ENCODE assay signal across 21 mouse cellular contexts in genomic region chr13:99069767-99070166, GRCm38 (mm10).
DNase-seq lines count a peak whose midpoint lies in the region; ATAC-seq and TF ChIP-seq lines count a peak whose summit lies in the region.
"Had no signal": no experiment of that assay in that cellular context is flagged by ENCODE, and none has a peak within 500 bp of the region (broad histone marks: within the 10 kb centered on the region; RNA-seq: fewer than 3 reads in every experiment).

No protein-coding gene starts in this region.

- no peak overlapping the region for H3K27ac ChIP-seq in hindbrain, postnatal 0 days
- no peak overlapping the region for H3K27ac ChIP-seq in hindbrain, embryonic 14.5 days
- 0 out of 2 replicates have a peak overlapping the region, but pooled peaks have one; percentile 23 for H3K27ac ChIP-seq in neural tube, embryonic 13.5 days (replicated peaks)
- peak overlapping the region; percentile 69 for H3K27ac ChIP-seq in olfactory bulb, adult 2 months (ENCODE audit: insufficient read depth, low read depth, low read length)
- H3K27ac ChIP-seq: embryonic facial prominence, embryonic 15.5 days; layer of hippocampus, adult 2 months; liver, embryonic 13.5 days; midbrain, embryonic 12.5 days had no signal

- no peak overlapping the region for H3K9ac ChIP-seq in hindbrain, postnatal 0 days (replicated peaks; ENCODE audit: low read length)
- no peak overlapping the region for H3K9ac ChIP-seq in hindbrain, embryonic 14.5 days
- H3K9ac ChIP-seq in neural tube, embryonic 13.5 days = no peak overlapping the region
- H3K9ac ChIP-seq: embryonic facial prominence, embryonic 15.5 days; liver, embryonic 13.5 days; midbrain, embryonic 12.5 days had no signal

- H3K36me3 ChIP-seq in hindbrain, postnatal 0 days (ENCODE audit: insufficient read depth, low read length) = no peaks in the 10 kb centered on the region
- H3K36me3 ChIP-seq in hindbrain, embryonic 14.5 days (replicated peaks; ENCODE audit: control insufficient read depth, insufficient read depth) = no peaks in the 10 kb centered on the region
- H3K36me3 ChIP-seq in neural tube, embryonic 13.5 days = no peaks in the 10 kb centered on the region
- H3K36me3 ChIP-seq: embryonic facial prominence, embryonic 15.5 days; liver, embryonic 13.5 days; midbrain, embryonic 12.5 days had no signal

- H3K27me3 ChIP-seq in hindbrain, postnatal 0 days (ENCODE audit: insufficient read depth, low read length) = no peaks in the 10 kb centered on the region
- H3K27me3 ChIP-seq in hindbrain, embryonic 14.5 days (ENCODE audit: control insufficient read depth, insufficient read depth, low read length) = no peaks in the 10 kb centered on the region
- no peaks in the 10 kb centered on the region for H3K27me3 ChIP-seq in neural tube, embryonic 13.5 days
- H3K27me3 ChIP-seq: embryonic facial prominence, embryonic 15.5 days; liver, embryonic 13.5 days; midbrain, embryonic 12.5 days had no signal

- DNase-seq in frontal cortex, postnatal 14 days (ENCODE audit: low spot score in 2 of 2) = no peak
- DNase-seq in hindbrain, postnatal 0 days (ENCODE audit: low spot score) = no peak
- DNase-seq in hindbrain, embryonic 14.5 days (ENCODE audit: low spot score) = no peak
- no peak for DNase-seq in neural tube, embryonic 10.5 days (ENCODE audit: extremely low spot score, low spot score)
- no peak for DNase-seq in kidney, adult 9 months
- DNase-seq: adrenal gland, postnatal 10 days; cerebellum, adult 2 months; cerebellum, postnatal 25 days; gastrocnemius, postnatal 25 days; kidney, postnatal 25 days; liver, embryonic 13.5 days; lung, adult 2 months; lung, postnatal 14 days had no signal

- no peak for TF ChIP-seq POLR2A in olfactory bulb, adult 2 months (IDR thresholded peaks at IDR 0.05; ENCODE audit: insufficient read depth, low read depth, low read length)

- H3K4me3 ChIP-seq in hindbrain, postnatal 0 days (ENCODE audit: low read length) = no peak overlapping the region
- H3K4me3 ChIP-seq in hindbrain, embryonic 14.5 days (replicated peaks; ENCODE audit: low read length) = no peak overlapping the region
- H3K4me3 ChIP-seq in neural tube, embryonic 13.5 days = no peak overlapping the region
- no peak overlapping the region for H3K4me3 ChIP-seq in olfactory bulb, adult 2 months (ENCODE audit: insufficient read depth, low read depth, low read length)
- H3K4me3 ChIP-seq: embryonic facial prominence, embryonic 15.5 days; layer of hippocampus, adult 2 months; liver, embryonic 13.5 days; midbrain, embryonic 12.5 days had no signal

- H3K9me3 ChIP-seq in hindbrain, postnatal 0 days (ENCODE audit: low read length) = no peaks in the 10 kb centered on the region
- H3K9me3 ChIP-seq in hindbrain, embryonic 14.5 days (ENCODE audit: control insufficient read depth, low read length) = no peaks in the 10 kb centered on the region
- no peaks in the 10 kb centered on the region for H3K9me3 ChIP-seq in neural tube, embryonic 13.5 days
- H3K9me3 ChIP-seq: embryonic facial prominence, embryonic 15.5 days; liver, embryonic 13.5 days; midbrain, embryonic 12.5 days had no signal

- no peak for TF ChIP-seq CTCF in hindbrain, postnatal 0 days (IDR thresholded peaks at IDR 0.05; ENCODE audit: low read depth)
- no peak for TF ChIP-seq CTCF in olfactory bulb, adult 2 months (IDR thresholded peaks at IDR 0.05; ENCODE audit: insufficient read depth, low read depth, low read length)

- H3K4me1 ChIP-seq in hindbrain, postnatal 0 days (ENCODE audit: insufficient read depth, low read length) = 0 out of 2 replicates have a peak, but pooled peaks cover 8% of the 10 kb centered on the region
- H3K4me1 ChIP-seq in hindbrain, embryonic 14.5 days (replicated peaks; ENCODE audit: control insufficient read depth, insufficient read depth, low read length) = peaks cover 16% of the 10 kb centered on the region
- peaks cover 32% of the 10 kb centered on the region for H3K4me1 ChIP-seq in neural tube, embryonic 13.5 days (replicated peaks)
- peaks cover 21% of the 10 kb centered on the region for H3K4me1 ChIP-seq in olfactory bulb, adult 2 months (ENCODE audit: control insufficient read depth, insufficient read depth, low read length)
- H3K4me1 ChIP-seq: liver, embryonic 13.5 days had no signal

- no peak overlapping the region for H3K4me2 ChIP-seq in hindbrain, postnatal 0 days (ENCODE audit: low read depth, low read length)
- no peak overlapping the region for H3K4me2 ChIP-seq in hindbrain, embryonic 14.5 days (replicated peaks)
- no peak overlapping the region for H3K4me2 ChIP-seq in neural tube, embryonic 13.5 days
- H3K4me2 ChIP-seq: embryonic facial prominence, embryonic 15.5 days; liver, embryonic 13.5 days; midbrain, embryonic 12.5 days had no signal

- 74% methylated on average over 10 of the region's 10 CpGs for WGBS in hindbrain, postnatal 0 days
- WGBS in hindbrain, embryonic 14.5 days = 82% methylated on average over 10 of the region's 10 CpGs
- WGBS in neural tube, embryonic 13.5 days = 82% methylated on average over 10 of the region's 10 CpGs
- whole genome bisulfite sequencing in olfactory bulb, adult 2 months = 39% methylated on average over 10 of the region's 10 CpGs

- ATAC-seq in frontal cortex, adult (ENCODE audit: low TSS enrichment) = peak; percentile 86
- peak; percentile 67 for ATAC-seq in hindbrain, postnatal 0 days
- ATAC-seq in hindbrain, embryonic 14.5 days (ENCODE audit: low FRiP score) = no peak; the same call in 1 of the 2 replicates
- no peak for ATAC-seq in neural tube, embryonic 13.5 days (ENCODE audit: low read depth)
- ATAC-seq: forebrain, embryonic 14.5 days; intestine, embryonic 16.5 days had no signal

Comparison
In these comparisons a context has a peak if more than half of its experiments do, and no peak if none do; other contexts are left out.
1. ATAC-seq: peak in frontal cortex, adult (single experiment) and hindbrain, postnatal 0 days (single experiment); none in hindbrain, embryonic 14.5 days (single experiment) and neural tube, embryonic 13.5 days (single experiment).
2. H3K27ac ChIP-seq: peak in neural tube, embryonic 13.5 days (single experiment) and olfactory bulb, adult 2 months (single experiment); none in hindbrain, postnatal 0 days (single experiment) and hindbrain, embryonic 14.5 days (single experiment).